Mouse (Mus musculus) liver, postnatal 0 days (tissue): ENCODE results near the gene Irs2. TPM values are rescaled to one million over a fixed set of nuclear protein-coding genes. Genes with fewer than 3 reads are reported as not detected.
A peak's percentile ranks its signal among the peaks of the same experiment; 100 is the strongest.

ENCODE experiments used
- ATAC-seq: fragments of 200-750 bp; cut with Nextera tagmentation; 2 replicates; pipeline ENCODE4 v1.8.0; 2017; ENCODE audit warnings: mild to moderate bottlenecking, moderate library complexity
- DNase-seq: peaks from one replicate; pipeline ENCODE4 v3.0.0-alpha.2; 2016
- H3K27ac ChIP-seq: fragments of 300-500 bp; sonication (generic); 2 replicates; pipeline ENCODE4 v1.5.1; 2014; ENCODE audit warnings: antibody characterized with exemption, moderate library complexity, mild to moderate bottlenecking, low read depth
- H3K27me3 ChIP-seq: fragments of 300-500 bp; sonication (generic); 2 replicates; pipeline ENCODE4 v1.6.1; 2014; ENCODE audit warnings: low read length, control low read depth, mixed read lengths; ENCODE audit not compliant: insufficient read depth
- H3K36me3 ChIP-seq: fragments of 300-500 bp; sonication (generic); replicated peaks from 2 replicates; pipeline ENCODE4 v1.6.1; 2014; ENCODE audit warnings: mild to moderate bottlenecking, control low read depth, low read length, moderate library complexity, mixed read lengths; ENCODE audit not compliant: insufficient read depth
- H3K4me1 ChIP-seq: fragments of 300-500 bp; sonication (generic); 2 replicates; pipeline ENCODE4 v1.6.1; 2014; ENCODE audit warnings: antibody characterized with exemption, mild to moderate bottlenecking, control low read depth; ENCODE audit not compliant: insufficient read depth
- H3K4me2 ChIP-seq: fragments of 300-500 bp; sonication (generic); 2 replicates; pipeline ENCODE4 v1.6.1; 2014; ENCODE audit warnings: low read depth, mild to moderate bottlenecking, low read length, moderate library complexity, mixed read lengths
- H3K4me3 ChIP-seq: fragments of 300-500 bp; sonication (generic); 2 replicates; pipeline ENCODE4 v1.5.1; 2014; ENCODE audit warnings: low read depth, low read length
- H3K9ac ChIP-seq: fragments of 300-500 bp; sonication (generic); replicated peaks from 2 replicates; pipeline ENCODE4 v1.6.1; 2014; ENCODE audit warnings: mild to moderate bottlenecking, moderate library complexity
- H3K9me3 ChIP-seq: fragments of 300-500 bp; sonication (generic); 2 replicates; pipeline ENCODE4 v1.6.1; 2016; ENCODE audit warnings: mild to moderate bottlenecking, control low read depth, low read length, mixed read lengths
- CTCF ChIP-seq: sonication (generic); IDR thresholded peaks from 2 replicates; pipeline ENCODE4 v1.5.1; 2016; ENCODE audit warnings: antibody characterized with exemption, low read depth
- EP300 ChIP-seq: IDR thresholded peaks from 2 replicates; pipeline ENCODE4 v1.6.1; 2016; ENCODE audit warnings: antibody characterized with exemption, low read depth, mild to moderate bottlenecking
- WGBS: fragments of 180-500 bp; shearing (Covaris S2); extraction: QIAGEN DNeasy Blood & Tissue Kit; methylation state at CpG from one replicate; pipeline ENCODE4 v1.1.7; 2014; ENCODE audit not compliant: insufficient replicate concordance; 5-methylcytosine and 5-hydroxymethylcytosine counted together
- polyA plus RNA-seq: library from polyadenylated mRNA; unstranded; fragments of >200 nt; fragmentation: Nextera tagmentation; extraction: Ambion mirVana; gene quantifications from 2 replicates; pipeline ENCODE4 v1.2.1, GENCODE M21; 2015

Gene Irs2
- polyA plus RNA-seq, 1 experiment from 2014 or later = 5.7 TPM

GRCm38 (mm10) chr8:10977742-10978376 is 30.4 kb downstream of the Irs2 start:
- Histone ChIP-seq H3K9me3 (no peaks in the 10 kb centered on the region), H3K4me3 (no peak overlapping the region), H3K27me3 (no peaks in the 10 kb centered on the region), H3K36me3 (no peaks in the 10 kb centered on the region), H3K27ac (peak overlapping the region; percentile 1; the same call in 1 of the 2 replicates), H3K4me1 (peaks cover 27% of the 10 kb centered on the region), H3K4me2 (peak overlapping the region; percentile 0; the same call in 1 of the 2 replicates), H3K9ac (no peak overlapping the region)
- TF ChIP-seq CTCF = no peak
- no peak for TF ChIP-seq EP300
- WGBS = 53% methylated on average over 7 of the region's 7 CpGs
- ATAC-seq (peak; percentile 24), DNase-seq (no peak)

- TF ChIP-seq CTCF (no peak), EP300 (no peak)
- Histone ChIP-seq H3K4me3 (no peak overlapping the region), H3K9ac (no peak overlapping the region), H3K9me3 (no peaks in the 10 kb centered on the region), H3K27ac (peak overlapping the region; percentile 79), H3K27me3 (no peaks in the 10 kb centered on the region), H3K4me1 (peaks cover 32% of the 10 kb centered on the region), H3K36me3 (no peaks in the 10 kb centered on the region), H3K4me2 (no peak overlapping the region)
- 29% methylated on average over 2 of the region's 2 CpGs for WGBS
- 0 out of 2 replicates have a peak, but pooled peaks have one; percentile 1 for ATAC-seq
- no peak for DNase-seq
These were observed 33.6 kb downstream of the Irs2 start for GRCm38 (mm10) chr8:10974659-10975058.

- peak; percentile 94 for ATAC-seq
- WGBS = 57% methylated on average over 4 of the region's 4 CpGs
These were observed 34.1 kb downstream of the Irs2 start for GRCm38 (mm10) chr8:10974126-10974525.

GRCm38 (mm10) chr8:10972851-10973452 is 35.3 kb downstream of the Irs2 start:
- no peak overlapping the region for H3K27ac ChIP-seq

More at GRCm38 (mm10) chr8:10974126-10974525, 34.1 kb downstream of the Irs2 start:
- peaks cover 28% of the 10 kb centered on the region for H3K4me1 ChIP-seq
- H3K9me3 ChIP-seq = no peaks in the 10 kb centered on the region
- no peak overlapping the region for H3K9ac ChIP-seq
- H3K4me3 ChIP-seq = no peak overlapping the region
- no peak overlapping the region for H3K4me2 ChIP-seq
- H3K27ac ChIP-seq = peak overlapping the region; percentile 79
- TF ChIP-seq CTCF (no peak), EP300 (peak; percentile 80)
- H3K36me3 ChIP-seq = no peaks in the 10 kb centered on the region
- DNase-seq = peak; percentile 51
- H3K27me3 ChIP-seq = no peaks in the 10 kb centered on the region

GRCm38 (mm10) chr8:10971984-10972383 is 36.3 kb downstream of the Irs2 start:
- peaks cover 16% of the 10 kb centered on the region for H3K4me1 ChIP-seq
- no peak overlapping the region for H3K4me2 ChIP-seq
- ATAC-seq (no peak), DNase-seq (no peak)
- no peaks in the 10 kb centered on the region for H3K9me3 ChIP-seq
- TF ChIP-seq CTCF (no peak), EP300 (no peak)
- no peak overlapping the region for H3K9ac ChIP-seq
- no peaks in the 10 kb centered on the region for H3K27me3 ChIP-seq
- no peak overlapping the region for H3K27ac ChIP-seq
- 57% methylated on average over 3 of the region's 3 CpGs for WGBS
- H3K4me3 ChIP-seq = no peak overlapping the region
- no peaks in the 10 kb centered on the region for H3K36me3 ChIP-seq

More at GRCm38 (mm10) chr8:10972851-10973452, 35.3 kb downstream of the Irs2 start:
- WGBS = 61% methylated on average over 9 of the region's 9 CpGs
- Histone ChIP-seq H3K4me2 (no peak overlapping the region), H3K4me1 (peaks cover 23% of the 10 kb centered on the region), H3K9me3 (no peaks in the 10 kb centered on the region), H3K9ac (no peak overlapping the region), H3K36me3 (no peaks in the 10 kb centered on the region), H3K4me3 (no peak overlapping the region), H3K27me3 (no peaks in the 10 kb centered on the region)
- ATAC-seq (no peak), DNase-seq (no peak)
- no peak for TF ChIP-seq EP300

GRCm38 (mm10) chr8:10971509-10971908 is 36.7 kb downstream of the Irs2 start:
- no peak for TF ChIP-seq CTCF
- no peak for TF ChIP-seq EP300
- no peak overlapping the region for H3K9ac ChIP-seq
- peaks cover 16% of the 10 kb centered on the region for H3K4me1 ChIP-seq
- H3K27ac ChIP-seq = no peak overlapping the region
- ATAC-seq (no peak), DNase-seq (no peak)
- H3K36me3 ChIP-seq = no peaks in the 10 kb centered on the region
- no peak overlapping the region for H3K4me3 ChIP-seq
- H3K27me3 ChIP-seq = no peaks in the 10 kb centered on the region
- no peaks in the 10 kb centered on the region for H3K9me3 ChIP-seq
- WGBS = 46% methylated on average over 5 of the region's 5 CpGs
- H3K4me2 ChIP-seq = no peak overlapping the region
